Mouse (Mus musculus) MEL (cell line): ENCODE results near the gene Trmt11.

Experiments
- CTCF ChIP-seq, 3 experiments: IDR thresholded peaks in 2 of 3; conservative IDR thresholded peaks in 1 of 3; 2 replicates each; pipeline ENCODE4 v1.5.1; 2011 to 2012; ENCODE audit warnings: low read length in 3 of 3, low read depth in 2 of 3, mild to moderate bottlenecking in 2 of 3, improper control_type of control experiment in 1 of 3, inconsistent platforms in 1 of 3, mixed read lengths in 1 of 3, moderate library complexity in 1 of 3; ENCODE audit not compliant: control insufficient read depth in 1 of 3, insufficient read depth in 1 of 3, poor library complexity in 1 of 3, severe bottlenecking in 1 of 3
- EP300 ChIP-seq, 2 experiments: IDR thresholded peaks; 2 replicates each; pipeline ENCODE4 v1.6.1; 2011; ENCODE audit warnings: improper control_type of control experiment in 2 of 2, low read length in 2 of 2, low read depth in 1 of 2, mild to moderate bottlenecking in 1 of 2
- NELFE ChIP-seq: IDR thresholded peaks from 2 replicates; pipeline ENCODE4 v1.6.1; 2011; ENCODE audit warnings: low read depth, low read length, improper control_type of control experiment
- NRF1 ChIP-seq: IDR thresholded peaks from 2 replicates; pipeline ENCODE4 v1.6.1; 2014; ENCODE audit warnings: low read depth, mild to moderate bottlenecking, inconsistent platforms, low read length, improper control_type of control experiment, moderate library complexity; ENCODE audit not compliant: poor library complexity, insufficient read depth, severe bottlenecking
- POLR2A ChIP-seq, 2 experiments: IDR thresholded peaks; 2 replicates each; pipeline ENCODE4 v1.6.1; 2011 to 2012; ENCODE audit warnings: low read length in 2 of 2, mild to moderate bottlenecking in 2 of 2, control low read depth in 1 of 2, improper control_type of control experiment in 1 of 2, low read depth in 1 of 2, moderate library complexity in 1 of 2; ENCODE audit not compliant: control insufficient read depth in 1 of 2, insufficient read depth in 1 of 2, poor library complexity in 1 of 2
- POLR2AphosphoS2 ChIP-seq: IDR thresholded peaks from 2 replicates; pipeline ENCODE4 v1.6.1; 2011; ENCODE audit warnings: low read length, improper control_type of control experiment
- RAD21 ChIP-seq: IDR thresholded peaks from 2 replicates; pipeline ENCODE4 v1.6.1; 2011; ENCODE audit warnings: mild to moderate bottlenecking, low read depth, low read length, improper control_type of control experiment

GRCm38 (mm10) chr10:30502718-30503117 is 97.8 kb downstream of the Trmt11 start:
- TF ChIP-seq RAD21 (no peak), POLR2A (IDR thresholded peaks at IDR 0.05; ENCODE audit: control insufficient read depth in 1 of 2, insufficient read depth in 1 of 2, low read depth in 1 of 2, low read length in 2 of 2, poor library complexity in 1 of 2) (no peak), POLR2AphosphoS2 (no peak), CTCF (IDR thresholded peaks at IDR 0.05 in 2 of 3, conservative IDR thresholded peaks at IDR 0.05 in 1 of 3; ENCODE audit: control insufficient read depth in 1 of 3, insufficient read depth in 1 of 3, low read depth in 2 of 3, low read length in 3 of 3, poor library complexity in 1 of 3, severe bottlenecking in 1 of 3) (no peak), NELFE (no peak), EP300 (IDR thresholded peaks at IDR 0.05; ENCODE audit: low read depth in 1 of 2, low read length in 2 of 2) (no peak), NRF1 (no peak)
